Mouse (Mus musculus): ENCODE results near the gene AC140267.1.

DNA sequence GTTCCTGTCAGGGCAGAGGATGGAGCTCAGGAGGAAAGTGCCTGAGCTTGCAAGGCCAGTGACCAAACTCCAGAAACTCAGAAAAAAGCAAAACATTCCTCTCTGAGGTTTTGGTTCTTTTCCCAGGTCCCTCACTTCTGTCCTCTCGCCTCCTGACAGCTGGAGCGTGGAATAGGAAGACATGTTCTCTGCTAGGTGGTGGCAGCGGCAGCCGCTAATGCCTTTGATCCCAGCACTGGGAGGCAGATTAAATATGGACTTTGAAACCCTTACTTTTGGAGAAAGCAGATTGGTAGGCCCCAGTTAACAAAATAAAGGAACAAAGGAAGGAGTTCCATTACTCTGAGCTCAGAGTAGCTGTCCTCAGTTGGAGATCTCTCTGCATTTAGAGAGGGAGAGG, 27.2 kb upstream of the AC140267.1 start:
- no peak for TF ChIP-seq POLR2A (IDR thresholded peaks at IDR 0.05; ENCODE audit: control insufficient read depth in 1 of 2, insufficient read depth in 1 of 2, low read depth in 1 of 2, low read length in 2 of 2, poor library complexity in 1 of 2)
- no peak for TF ChIP-seq E2F4 (IDR thresholded peaks at IDR 0.05; ENCODE audit: borderline replicate concordance, low read depth, low read length)

Data from MEL (cell line).